Mouse (Mus musculus): ENCODE measurements around the gene Ppp1r11.

DNA sequence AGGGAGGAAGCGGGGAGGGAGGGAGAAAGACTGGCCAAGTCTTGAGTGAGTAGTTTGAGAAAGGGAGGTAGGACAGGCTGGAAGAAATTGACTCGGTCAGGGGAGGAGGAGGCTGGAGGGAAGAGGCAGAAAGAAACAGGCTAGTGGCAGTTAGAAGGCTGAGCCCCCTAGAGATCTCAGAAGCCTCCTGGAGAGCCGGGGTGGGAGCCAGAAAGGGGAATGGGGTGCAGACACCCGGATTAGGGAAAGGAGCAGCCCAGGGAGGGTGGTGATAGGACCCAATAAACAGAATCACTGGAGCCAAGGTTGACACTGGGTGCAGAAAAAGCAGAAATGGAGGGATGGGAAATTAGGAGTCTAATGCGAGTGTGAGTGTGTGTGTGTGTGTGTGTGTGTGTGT is 7.8 kb downstream of the Ppp1r11 start:
- TF ChIP-seq CTCF (IDR thresholded peaks at IDR 0.05; ENCODE audit: control insufficient read depth, insufficient read depth, low read length) (no peak), POLR2A (IDR thresholded peaks at IDR 0.05; ENCODE audit: borderline replicate concordance, control insufficient read depth, low read depth, low read length) (no peak)

Measured in bone marrow, adult 2 months (tissue).